Mouse (Mus musculus) telencephalon, adult 2 months (tissue): ENCODE measurements at regions not wholly inside any gene's neighbourhood (a gene's known extent, or its start where the extent isn't known, plus 50 kb on each side); places are given as distances from the start of the nearest gene placed in this dataset.

ENCODE experiments used
- DNase-seq: peaks from one replicate; pipeline ENCODE4 v3.0.0-alpha.2; 2011; ENCODE audit warnings: low read depth, low spot score

GRCm38 (mm10) chr1:57470356-57470755, 63.5 kb upstream of the Tyw5 start:
- DNase-seq = no peak

GRCm38 (mm10) chr1:57472235-57472634, 65.3 kb upstream of the Tyw5 start:
- no peak for DNase-seq

GRCm38 (mm10) chr1:57477725-57478124, 70.8 kb upstream of the Tyw5 start:
- no peak for DNase-seq

GRCm38 (mm10) chr1:57478151-57478550, 71.2 kb upstream of the Tyw5 start:
- DNase-seq = no peak

- no peak for DNase-seq
These were observed 71.9 kb upstream of the Tyw5 start for GRCm38 (mm10) chr1:57478800-57479199.

GRCm38 (mm10) chr1:57479566-57479965, 72.7 kb upstream of the Tyw5 start:
- DNase-seq = no peak

GRCm38 (mm10) chr1:57489176-57489575, 82.3 kb upstream of the Tyw5 start:
- DNase-seq = no peak

- DNase-seq = no peak
These were observed 82.7 kb upstream of the Tyw5 start for GRCm38 (mm10) chr1:57489588-57489987.

GRCm38 (mm10) chr1:57490021-57490420, 83.1 kb upstream of the Tyw5 start:
- DNase-seq = no peak

GRCm38 (mm10) chr1:57492696-57493095, 85.8 kb upstream of the Tyw5 start:
- DNase-seq = no peak

GRCm38 (mm10) chr1:57497489-57498037, 90.7 kb upstream of the Tyw5 start:
- no peak for DNase-seq

GRCm38 (mm10) chr1:57510359-57511120, 103.6 kb upstream of the Tyw5 start:
- DNase-seq = peak; percentile 60

- DNase-seq = no peak
These were observed 105.0 kb upstream of the Tyw5 start for GRCm38 (mm10) chr1:57511902-57512301.

- DNase-seq = no peak
These were observed 105.6 kb upstream of the Tyw5 start for GRCm38 (mm10) chr1:57512516-57512915.

GRCm38 (mm10) chr1:57525965-57526364, 119.1 kb upstream of the Tyw5 start:
- no peak for DNase-seq

GRCm38 (mm10) chr1:57528703-57529102, 121.8 kb upstream of the Tyw5 start:
- no peak for DNase-seq

- no peak for DNase-seq
These were observed 122.4 kb upstream of the Tyw5 start for GRCm38 (mm10) chr1:57529320-57529719.

- DNase-seq = peak; percentile 40
These were observed 130.5 kb upstream of the Tyw5 start for GRCm38 (mm10) chr1:57537369-57537768.

- DNase-seq = no peak
These were observed 137.8 kb upstream of the Tyw5 start for GRCm38 (mm10) chr1:57544684-57545083.

GRCm38 (mm10) chr1:57545792-57546685, 139.1 kb upstream of the Tyw5 start:
- no peak for DNase-seq

- DNase-seq = no peak
These were observed 154.6 kb upstream of the Tyw5 start for GRCm38 (mm10) chr1:57561517-57561916.

- DNase-seq = no peak
These were observed 157.8 kb upstream of the Tyw5 start for GRCm38 (mm10) chr1:57564676-57565075.
